Mouse (Mus musculus) small intestine, adult 2 months (tissue): ENCODE results near the gene Sdccag8. TPM values are rescaled to one million over a fixed set of nuclear protein-coding genes. Genes with fewer than 3 reads are reported as not detected.

Experiments used
- H3K27ac ChIP-seq: fragments of 200-500 bp; 2 replicates; pipeline ENCODE4 v1.5.1; 2012; ENCODE audit warnings: low read depth, low read length, control low read depth, inconsistent platforms; ENCODE audit not compliant: insufficient read depth
- H3K27me3 ChIP-seq: fragments of 200-500 bp; 2 replicates; pipeline ENCODE4 v1.6.1; 2012; ENCODE audit warnings: mild to moderate bottlenecking, moderate library complexity, low read length, inconsistent platforms; ENCODE audit not compliant: control insufficient read depth, insufficient read depth
- H3K36me3 ChIP-seq: fragments of 200-500 bp; 2 replicates; pipeline ENCODE4 v1.6.1; 2012; ENCODE audit warnings: mild to moderate bottlenecking, low read length, control low read depth, inconsistent platforms; ENCODE audit not compliant: control insufficient read depth, insufficient read depth
- H3K4me1 ChIP-seq: fragments of 200-500 bp; 2 replicates; pipeline ENCODE4 v1.6.1; 2012; ENCODE audit warnings: low read length, inconsistent platforms, mixed read lengths; ENCODE audit not compliant: control insufficient read depth, insufficient read depth, insufficient read length
- H3K4me3 ChIP-seq: fragments of 200-500 bp; 2 replicates; pipeline ENCODE4 v1.5.1; 2012; ENCODE audit warnings: low read depth, mild to moderate bottlenecking, control low read depth, inconsistent platforms, low read length, moderate library complexity
- CTCF ChIP-seq: fragments of 200-500 bp; IDR thresholded peaks from 2 replicates; pipeline ENCODE4 v1.5.1; 2012; ENCODE audit warnings: low read depth, mild to moderate bottlenecking, control low read depth, inconsistent platforms, low read length, moderate library complexity, mixed read lengths; ENCODE audit not compliant: insufficient replicate concordance, insufficient read length; ENCODE audit errors: extremely low read depth
- POLR2A ChIP-seq: fragments of 200-500 bp; IDR thresholded peaks from 2 replicates; pipeline ENCODE4 v1.6.1; 2012; ENCODE audit warnings: low read depth, mild to moderate bottlenecking, control low read depth, inconsistent platforms, low read length, moderate library complexity
- WGBS: fragments of 180-500 bp; shearing (Covaris S2); methylation state at CpG from one replicate; pipeline ENCODE4 v1.1.7; 2018; 5-methylcytosine and 5-hydroxymethylcytosine counted together
- polyA plus RNA-seq: library from polyadenylated mRNA; depleted of rRNA; stranded (reverse); fragments of >200 nt; gene quantifications from 2 replicates; pipeline ENCODE4 v1.2.3, GENCODE M21; 2012

Sdccag8 gene
- polyA plus RNA-seq, 1 experiment = 5.1 TPM

DNA sequence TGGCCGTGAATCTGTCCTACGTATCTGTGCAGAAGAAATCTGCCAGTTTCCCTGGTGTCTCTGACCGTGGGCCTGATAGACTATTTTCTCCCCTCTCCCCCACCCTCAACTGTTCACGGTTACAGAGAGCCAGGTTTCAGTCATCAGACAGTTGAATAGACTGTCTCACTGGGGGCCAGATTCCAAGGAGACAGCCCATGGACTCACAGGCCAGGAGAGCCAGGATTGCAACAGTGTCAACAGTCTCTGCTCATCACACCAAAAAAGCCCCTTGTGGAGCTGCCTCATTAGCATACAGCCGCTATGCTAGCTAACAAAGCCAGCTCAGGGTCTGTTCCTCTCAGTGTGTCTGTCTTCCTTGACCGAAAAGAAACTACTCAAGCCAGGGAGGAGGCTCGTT lies 179.6 kb downstream of the Sdccag8 start:
- no peak overlapping the region for H3K4me3 ChIP-seq

GRCm38 (mm10) chr1:176994707-176995418 lies 180.4 kb downstream of the Sdccag8 start:
- WGBS = 82% methylated on average over 11 of the region's 11 CpGs
- Histone ChIP-seq H3K4me3 (no peak overlapping the region), H3K4me1 (peaks cover 12% of the 10 kb centered on the region; the same call in 1 of the 2 replicates), H3K27me3 (no peaks in the 10 kb centered on the region), H3K36me3 (no peaks in the 10 kb centered on the region), H3K27ac (no peak overlapping the region)
- no peak for TF ChIP-seq POLR2A
- no peak for TF ChIP-seq CTCF

More for the DNA sequence above, 179.6 kb downstream of the Sdccag8 start:
- no peak overlapping the region for H3K27ac ChIP-seq
- H3K36me3 ChIP-seq = no peaks in the 10 kb centered on the region
- H3K27me3 ChIP-seq = no peaks in the 10 kb centered on the region
- TF ChIP-seq CTCF (no peak), POLR2A (no peak)
- peaks cover 12% of the 10 kb centered on the region; the same call in 1 of the 2 replicates for H3K4me1 ChIP-seq
- 78% methylated on average over 7 of the region's 7 CpGs for WGBS

GRCm38 (mm10) chr1:176995419-176995775 lies 180.9 kb downstream of the Sdccag8 start:
- H3K27ac ChIP-seq = no peak overlapping the region

GRCm38 (mm10) chr1:176996166-176996565 lies 181.7 kb downstream of the Sdccag8 start:
- Histone ChIP-seq H3K4me3 (no peak overlapping the region), H3K27ac (no peak overlapping the region), H3K4me1 (peaks cover 12% of the 10 kb centered on the region; the same call in 1 of the 2 replicates), H3K27me3 (no peaks in the 10 kb centered on the region), H3K36me3 (no peaks in the 10 kb centered on the region)
- 87% methylated on average over 3 of the region's 3 CpGs for WGBS
- no peak for TF ChIP-seq CTCF
- TF ChIP-seq POLR2A = no peak

More at GRCm38 (mm10) chr1:176995419-176995775, 180.9 kb downstream of the Sdccag8 start:
- no peaks in the 10 kb centered on the region for H3K36me3 ChIP-seq
- H3K27me3 ChIP-seq = no peaks in the 10 kb centered on the region
- no peak for TF ChIP-seq CTCF
- no peak for TF ChIP-seq POLR2A
- no peak overlapping the region for H3K4me3 ChIP-seq
- peaks cover 12% of the 10 kb centered on the region; the same call in 1 of the 2 replicates for H3K4me1 ChIP-seq
- 32% methylated on average over 4 of the region's 4 CpGs for WGBS

GRCm38 (mm10) chr1:176996630-176997201 lies 182.3 kb downstream of the Sdccag8 start:
- peak overlapping the region; percentile 53 for H3K4me3 ChIP-seq
- peaks cover 12% of the 10 kb centered on the region; the same call in 1 of the 2 replicates for H3K4me1 ChIP-seq
- H3K27ac ChIP-seq = peak overlapping the region; percentile 74
- H3K27me3 ChIP-seq = no peaks in the 10 kb centered on the region
- no peaks in the 10 kb centered on the region for H3K36me3 ChIP-seq
- no peak for TF ChIP-seq CTCF
- 32% methylated on average over 16 of the region's 16 CpGs for WGBS

DNA sequence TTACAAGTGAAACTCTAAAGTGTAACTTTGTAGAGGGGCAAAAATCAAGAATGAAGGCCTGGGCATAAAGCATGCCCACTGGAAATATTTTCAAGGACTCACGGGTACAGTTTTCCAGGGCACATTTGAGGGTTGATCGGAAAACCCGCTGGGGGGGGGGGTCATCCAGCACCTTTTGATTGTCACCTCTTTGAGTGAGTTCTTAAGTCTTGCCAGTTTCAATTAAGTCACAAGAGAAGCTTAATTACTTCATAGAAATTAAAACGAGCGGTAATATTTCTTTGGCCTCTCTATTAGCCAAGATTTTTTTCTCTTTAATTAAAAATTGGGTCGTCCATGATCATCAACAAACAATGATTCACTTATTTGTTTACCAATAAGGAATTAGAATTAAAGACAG lies 182.8 kb downstream of the Sdccag8 start:
- peak overlapping the region; percentile 74 for H3K27ac ChIP-seq
- H3K4me1 ChIP-seq = peaks cover 12% of the 10 kb centered on the region; the same call in 1 of the 2 replicates
- 35% methylated on average over 6 of the region's 6 CpGs for WGBS
- peak overlapping the region; percentile 72; the same call in 1 of the 2 replicates for H3K4me3 ChIP-seq
- no peak for TF ChIP-seq POLR2A
- TF ChIP-seq CTCF = no peak
- no peaks in the 10 kb centered on the region for H3K36me3 ChIP-seq
- no peaks in the 10 kb centered on the region for H3K27me3 ChIP-seq
